Mouse (Mus musculus): ENCODE measurements around the gene Pnpla7. TPM values are rescaled to one million over a fixed set of nuclear protein-coding genes. Genes with fewer than 3 reads are reported as not detected.

Pnpla7 gene
- polyA plus RNA-seq, 1 experiment: 6.4 TPM

DNA sequence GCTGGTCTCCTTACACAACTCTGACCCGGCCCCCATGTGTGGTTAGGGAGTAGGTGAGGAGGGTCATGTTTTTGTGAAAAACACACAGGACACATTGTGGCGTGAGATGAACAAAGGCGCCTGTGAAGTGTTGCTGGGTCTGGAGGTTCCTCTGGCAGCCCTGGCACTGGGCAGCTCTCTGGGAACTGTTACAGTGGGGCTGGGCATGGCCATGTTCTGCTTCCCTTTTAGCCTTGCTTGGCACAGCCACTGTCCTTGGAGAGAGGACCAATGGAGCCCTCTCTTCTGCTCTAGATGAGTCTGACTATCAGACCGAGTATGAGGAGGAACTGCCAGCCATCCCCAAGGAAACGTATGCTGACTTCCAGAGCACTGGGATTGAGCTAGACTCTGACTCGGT, 77.3 kb downstream of the Pnpla7 start:
- no peak for DNase-seq (ENCODE audit: low read depth)
- TF ChIP-seq POLR2A (IDR thresholded peaks at IDR 0.05; ENCODE audit: borderline replicate concordance, extremely low read depth, insufficient read depth, insufficient read length, poor library complexity, severe bottlenecking) (no peak), CTCF (IDR thresholded peaks at IDR 0.05; ENCODE audit: borderline replicate concordance, extremely low read depth, insufficient read depth, insufficient read length) (no peak)

DNA sequence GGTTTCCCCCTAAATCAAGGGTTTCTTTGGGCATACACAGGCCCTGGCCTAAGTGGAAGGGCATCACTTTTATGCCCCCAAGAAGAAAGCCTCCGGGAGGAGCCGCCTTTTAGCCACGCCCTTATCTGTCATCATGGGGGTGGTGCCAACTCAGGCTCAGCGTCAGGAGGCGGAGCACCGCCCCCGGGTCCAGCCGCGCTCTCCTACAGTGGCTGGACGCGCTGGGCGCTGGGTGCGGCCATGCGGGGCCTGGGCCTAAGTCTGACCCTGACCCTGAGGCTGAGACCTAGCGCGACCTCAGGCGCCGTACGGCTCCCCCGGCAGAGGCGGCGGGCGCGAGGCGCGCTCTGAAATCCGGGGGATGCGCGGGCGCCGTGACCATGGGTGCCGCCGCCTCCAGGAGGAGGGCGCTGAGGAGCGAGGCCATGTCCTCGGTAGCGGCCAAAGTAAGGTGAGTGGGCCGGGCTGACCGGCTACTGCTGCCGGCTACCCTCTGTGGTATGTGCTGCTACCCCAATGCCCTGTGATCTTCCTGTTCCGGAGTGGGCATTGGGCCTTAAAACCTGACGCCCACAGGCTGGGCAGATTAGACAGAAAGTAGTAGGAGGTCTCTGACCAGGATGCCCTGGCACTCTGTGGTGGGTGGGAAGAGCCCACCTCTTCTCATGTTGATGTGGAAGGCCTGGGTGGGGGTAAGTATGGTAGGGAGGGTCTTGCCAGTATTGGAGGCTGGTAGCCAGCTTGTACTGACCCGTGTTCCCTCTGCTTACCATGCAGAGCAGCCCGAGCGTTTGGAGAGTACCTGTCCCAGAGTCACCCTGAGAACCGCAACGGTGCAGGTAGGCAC, 78.6 kb downstream of the Pnpla7 start, which contains the start of gene Nsmf:
Nsmf (plus strand) TSS at position 135 of the 847 bp plus-strand sequence.
- 0 out of 2 replicates have a peak, but pooled peaks have one; percentile 9 for TF ChIP-seq CTCF (IDR thresholded peaks at IDR 0.05; ENCODE audit: borderline replicate concordance, extremely low read depth, insufficient read depth, insufficient read length)
- peak; percentile 83 for TF ChIP-seq POLR2A (IDR thresholded peaks at IDR 0.05; ENCODE audit: borderline replicate concordance, extremely low read depth, insufficient read depth, insufficient read length, poor library complexity, severe bottlenecking)

DNA sequence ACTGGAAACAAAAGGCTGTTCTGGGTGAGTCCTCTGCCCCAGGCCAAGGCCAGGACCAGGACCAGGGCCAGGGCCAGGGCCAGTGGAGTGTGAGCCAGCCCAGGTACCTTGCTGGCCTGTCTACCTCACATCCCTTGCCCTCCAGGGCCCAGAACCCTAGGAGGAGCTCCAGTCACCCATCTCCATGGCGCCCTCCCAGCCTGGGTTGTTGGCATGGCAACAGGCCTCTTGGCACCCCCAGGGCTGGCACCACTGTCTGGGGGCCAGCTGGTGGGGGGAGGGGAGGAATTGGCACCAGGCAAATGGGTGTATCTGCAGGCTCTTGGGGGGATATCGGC, 79.2 kb downstream of the Pnpla7 start:
- TF ChIP-seq POLR2A (IDR thresholded peaks at IDR 0.05; ENCODE audit: borderline replicate concordance, extremely low read depth, insufficient read depth, insufficient read length, poor library complexity, severe bottlenecking) (no peak), CTCF (IDR thresholded peaks at IDR 0.05; ENCODE audit: borderline replicate concordance, extremely low read depth, insufficient read depth, insufficient read length) (no peak)
- peak; percentile 87 for DNase-seq (ENCODE audit: low read depth)

More for the DNA sequence above, 78.6 kb downstream of the Pnpla7 start, which contains the start of gene Nsmf:
- DNase-seq (ENCODE audit: low read depth): peak; percentile 92

DNA sequence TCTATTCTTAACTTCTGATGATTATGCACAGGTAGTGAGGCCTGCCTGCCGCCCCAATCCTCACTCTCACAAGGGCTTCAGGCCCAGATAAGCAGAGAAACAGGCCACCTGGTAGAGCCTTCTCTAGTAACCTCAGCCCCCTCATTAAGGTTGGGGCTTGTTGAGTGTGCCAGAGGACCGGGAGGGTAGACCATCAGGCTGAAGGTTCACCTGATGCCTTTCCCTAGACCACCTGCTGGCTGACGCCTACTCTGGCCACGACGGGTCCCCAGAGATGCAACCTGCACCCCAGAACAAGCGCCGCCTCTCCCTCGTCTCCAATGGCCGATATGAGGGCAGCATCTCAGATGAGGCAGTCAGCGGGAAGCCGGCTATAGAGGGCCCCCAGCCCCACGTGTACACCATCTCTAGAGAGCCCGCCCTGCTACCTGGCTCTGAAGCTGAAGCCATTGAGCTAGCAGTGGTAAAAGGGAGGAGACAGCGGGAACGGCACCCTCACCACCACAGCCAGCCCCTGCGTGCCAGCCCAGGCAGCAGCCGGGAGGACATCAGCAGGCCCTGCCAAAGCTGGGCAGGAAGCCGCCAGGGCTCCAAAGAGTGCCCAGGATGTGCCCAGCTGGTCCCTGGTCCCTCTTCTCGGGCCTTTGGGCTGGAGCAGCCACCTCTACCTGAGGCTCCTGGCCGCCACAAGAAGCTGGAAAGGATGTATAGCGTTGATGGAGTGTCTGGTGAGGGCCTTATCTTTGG, 79.7 kb downstream of the Pnpla7 start:
- no peak for TF ChIP-seq POLR2A (IDR thresholded peaks at IDR 0.05; ENCODE audit: borderline replicate concordance, extremely low read depth, insufficient read depth, insufficient read length, poor library complexity, severe bottlenecking)
- TF ChIP-seq CTCF (IDR thresholded peaks at IDR 0.05; ENCODE audit: borderline replicate concordance, extremely low read depth, insufficient read depth, insufficient read length): no peak
- peak; percentile 8 for DNase-seq (ENCODE audit: low read depth)

DNA sequence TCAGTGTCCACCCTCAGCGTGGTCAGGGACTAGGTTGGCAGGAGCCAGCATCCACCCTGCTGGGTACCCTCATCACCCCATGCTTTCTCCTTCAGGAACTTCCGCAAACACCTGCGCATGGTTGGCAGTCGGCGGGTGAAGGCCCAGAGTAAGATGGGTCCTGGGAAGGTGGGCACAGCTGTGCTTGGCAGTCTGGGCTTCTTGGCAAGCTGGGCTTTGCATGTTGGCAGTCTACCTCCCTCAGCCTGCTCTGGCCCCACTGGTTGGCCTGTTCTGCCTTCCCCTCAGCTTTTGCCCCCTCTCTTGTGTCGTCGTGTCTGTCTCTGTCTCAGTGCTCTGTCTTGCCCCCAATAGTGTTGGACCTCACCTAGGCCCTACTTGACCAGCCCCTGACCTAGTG, 83.1 kb downstream of the Pnpla7 start:
- TF ChIP-seq CTCF (IDR thresholded peaks at IDR 0.05; ENCODE audit: borderline replicate concordance, extremely low read depth, insufficient read depth, insufficient read length): no peak
- DNase-seq (ENCODE audit: low read depth): no peak

DNA sequence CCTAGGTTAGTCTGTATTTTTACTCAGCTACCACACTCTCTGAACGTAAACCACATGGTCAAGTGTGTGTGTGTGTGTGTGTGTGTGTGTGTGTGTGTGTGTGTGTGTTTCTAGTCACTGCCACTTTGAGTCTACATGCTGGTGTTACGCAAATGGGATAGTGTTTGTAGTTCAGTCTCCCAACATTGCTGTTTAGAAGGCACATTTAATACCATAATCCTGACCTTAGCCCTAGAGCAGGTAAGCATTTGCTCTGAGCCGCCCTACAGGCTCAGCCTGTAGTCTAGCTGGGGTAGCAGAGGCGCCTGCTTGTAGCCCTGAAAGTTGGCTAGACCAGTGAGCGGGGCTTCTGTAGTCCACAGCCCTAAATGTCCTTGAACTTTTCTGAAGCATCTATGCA, 87.7 kb downstream of the Pnpla7 start:
- TF ChIP-seq POLR2A (IDR thresholded peaks at IDR 0.05; ENCODE audit: borderline replicate concordance, extremely low read depth, insufficient read depth, insufficient read length, poor library complexity, severe bottlenecking): no peak
- TF ChIP-seq CTCF (IDR thresholded peaks at IDR 0.05; ENCODE audit: borderline replicate concordance, extremely low read depth, insufficient read depth, insufficient read length): no peak
- DNase-seq (ENCODE audit: low read depth): no peak

DNA sequence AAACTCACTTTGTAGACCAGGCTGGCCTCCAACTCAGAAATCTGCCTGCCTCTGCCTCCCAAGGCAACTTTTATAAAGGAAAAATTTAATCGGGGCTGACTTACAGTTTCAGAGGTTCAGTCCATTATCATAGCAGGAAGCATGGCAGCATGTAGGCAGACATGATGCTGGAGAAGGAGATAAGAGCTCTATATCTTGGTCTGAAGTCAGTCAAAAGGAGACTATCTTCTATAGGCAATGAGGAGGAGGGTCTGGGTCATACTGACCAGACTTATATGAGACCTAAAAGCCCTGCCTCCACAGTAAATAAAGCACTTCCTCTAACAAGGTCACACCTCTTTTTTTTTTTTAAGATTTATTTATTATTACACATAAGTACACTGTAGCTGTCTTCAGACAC, 88.5 kb downstream of the Pnpla7 start:
- no peak for TF ChIP-seq CTCF (IDR thresholded peaks at IDR 0.05; ENCODE audit: borderline replicate concordance, extremely low read depth, insufficient read depth, insufficient read length)
- no peak for TF ChIP-seq POLR2A (IDR thresholded peaks at IDR 0.05; ENCODE audit: borderline replicate concordance, extremely low read depth, insufficient read depth, insufficient read length, poor library complexity, severe bottlenecking)
- no peak for DNase-seq (ENCODE audit: low read depth)

DNA sequence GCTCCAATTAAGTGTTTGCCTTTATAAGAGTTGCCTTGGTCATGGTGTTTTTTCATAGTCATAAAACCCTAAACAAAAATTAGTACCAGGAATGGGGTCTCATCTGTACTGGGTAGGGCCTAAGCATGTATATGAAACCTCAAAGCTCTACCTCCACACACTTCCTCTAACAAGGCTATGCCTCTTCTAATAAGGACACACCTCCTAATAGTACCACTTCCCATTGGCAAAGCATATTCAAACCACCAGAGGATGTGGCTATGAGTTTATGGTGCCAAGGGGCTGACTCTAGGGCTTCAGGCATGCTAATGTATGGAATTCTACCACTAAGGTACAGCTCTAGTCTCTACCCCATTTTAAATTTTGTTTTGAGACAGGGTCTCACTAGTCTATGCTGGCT, 89.7 kb downstream of the Pnpla7 start:
- TF ChIP-seq POLR2A (IDR thresholded peaks at IDR 0.05; ENCODE audit: borderline replicate concordance, extremely low read depth, insufficient read depth, insufficient read length, poor library complexity, severe bottlenecking) (no peak), CTCF (IDR thresholded peaks at IDR 0.05; ENCODE audit: borderline replicate concordance, extremely low read depth, insufficient read depth, insufficient read length) (no peak)
- DNase-seq (ENCODE audit: low read depth): no peak

DNA sequence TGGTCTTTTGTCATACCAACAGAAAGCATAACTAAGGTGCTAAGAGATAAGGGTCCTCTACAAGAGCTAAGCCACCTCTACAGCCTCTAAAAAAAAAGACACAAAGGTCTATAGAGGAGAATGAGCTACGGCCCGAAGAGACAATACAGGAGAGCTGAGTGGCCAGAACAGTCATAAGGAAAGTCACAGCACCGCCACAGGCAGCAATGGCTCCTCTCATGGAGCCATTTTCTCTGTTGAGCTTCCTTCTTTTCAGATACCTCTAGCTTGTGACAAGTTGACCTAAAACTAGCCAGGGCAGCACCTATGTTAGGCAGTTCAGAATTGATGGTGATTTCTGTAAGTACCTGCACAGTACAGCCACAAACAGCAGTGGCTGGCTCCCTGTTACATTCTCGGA, 90.7 kb downstream of the Pnpla7 start:
- DNase-seq (ENCODE audit: low read depth): no peak
- TF ChIP-seq CTCF (IDR thresholded peaks at IDR 0.05; ENCODE audit: borderline replicate concordance, extremely low read depth, insufficient read depth, insufficient read length) (no peak), POLR2A (IDR thresholded peaks at IDR 0.05; ENCODE audit: borderline replicate concordance, extremely low read depth, insufficient read depth, insufficient read length, poor library complexity, severe bottlenecking) (no peak)

DNA sequence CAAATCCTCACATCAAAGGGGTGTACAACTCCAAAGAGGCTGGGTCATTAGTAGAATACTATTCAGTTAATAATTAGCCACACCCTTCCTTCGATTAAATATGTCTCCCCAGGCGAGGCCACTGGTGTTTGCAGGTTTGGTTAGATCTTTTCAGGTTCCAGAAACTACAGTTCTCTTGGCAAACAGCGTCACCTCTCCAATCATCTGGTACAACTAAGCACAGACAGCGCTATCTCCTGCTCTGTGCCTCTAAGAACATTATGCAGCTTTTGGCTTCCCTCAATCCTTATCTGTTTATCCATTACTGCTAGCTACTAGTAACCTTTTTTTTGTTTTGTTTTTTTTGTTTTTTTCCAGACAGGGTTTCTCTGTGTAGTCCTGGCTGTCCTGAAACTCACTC, 93.7 kb downstream of the Pnpla7 start:
- TF ChIP-seq CTCF (IDR thresholded peaks at IDR 0.05; ENCODE audit: borderline replicate concordance, extremely low read depth, insufficient read depth, insufficient read length) (no peak), POLR2A (IDR thresholded peaks at IDR 0.05; ENCODE audit: borderline replicate concordance, extremely low read depth, insufficient read depth, insufficient read length, poor library complexity, severe bottlenecking) (no peak)
- DNase-seq (ENCODE audit: low read depth): no peak

DNA sequence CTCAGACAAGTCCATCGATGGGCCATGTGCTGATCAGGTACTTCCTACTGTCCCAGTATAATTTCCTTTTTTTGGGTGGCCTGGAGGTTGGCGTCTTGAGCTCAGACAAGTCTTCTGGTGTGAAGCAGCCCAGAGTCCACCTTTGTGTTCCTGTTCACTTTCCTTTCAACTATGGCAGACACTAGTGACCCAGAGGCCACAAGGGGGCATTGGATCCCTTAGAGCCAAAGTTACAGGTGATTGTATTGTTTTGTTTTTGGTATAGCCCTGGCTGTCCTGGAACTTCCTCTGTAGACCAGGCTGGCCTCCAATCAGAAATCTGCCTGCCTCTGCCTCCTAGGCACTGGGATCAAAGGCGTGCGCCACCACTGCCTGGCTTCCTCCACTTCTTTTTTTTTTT, 96.6 kb downstream of the Pnpla7 start:
- TF ChIP-seq POLR2A (IDR thresholded peaks at IDR 0.05; ENCODE audit: borderline replicate concordance, extremely low read depth, insufficient read depth, insufficient read length, poor library complexity, severe bottlenecking) (no peak), CTCF (IDR thresholded peaks at IDR 0.05; ENCODE audit: borderline replicate concordance, extremely low read depth, insufficient read depth, insufficient read length) (no peak)
- no peak for DNase-seq (ENCODE audit: low read depth)

Data from brain, embryonic 14.5 days (tissue).